Mouse (Mus musculus): Measurements from ENCODE around the gene Sh3rf1. TPM values are rescaled to one million over a fixed set of nuclear protein-coding genes. Genes with fewer than 3 reads are reported as not detected.

Gene Sh3rf1
- total RNA-seq, 2 experiments from 2014 or later = 5.5 to 6.0 TPM

DNA sequence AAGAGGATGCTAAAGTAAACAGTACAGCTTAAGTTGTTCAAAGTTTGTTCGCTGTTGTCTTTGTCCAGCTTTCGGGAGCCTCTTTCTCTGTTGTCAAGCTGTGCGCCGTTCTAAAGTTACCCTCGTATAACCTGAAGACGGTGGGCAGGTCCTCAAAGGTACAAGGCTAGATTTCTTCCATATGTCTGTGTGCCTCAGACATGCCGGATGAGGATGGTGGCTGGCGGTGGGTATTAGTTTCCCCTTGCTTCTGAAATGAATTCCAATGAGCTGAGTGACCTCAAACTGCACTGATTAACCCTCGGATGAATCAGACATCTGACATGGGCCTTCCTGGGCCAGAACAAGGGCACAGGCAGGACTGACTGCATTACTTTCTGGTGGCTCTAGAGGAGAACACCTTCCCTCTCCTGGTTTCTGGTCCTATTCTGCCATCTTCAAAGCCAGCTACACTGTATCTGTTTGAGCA is 86.8 kb downstream of the Sh3rf1 start:
- intact Hi-C loops (cut with DNase I) = loop anchor here (5.0 kb wide), 2 partner anchors 33 to 83 kb away; no protein-coding TSS in a partner anchor
- DNase-seq (ENCODE audit: low spot score) = no peak

DNA sequence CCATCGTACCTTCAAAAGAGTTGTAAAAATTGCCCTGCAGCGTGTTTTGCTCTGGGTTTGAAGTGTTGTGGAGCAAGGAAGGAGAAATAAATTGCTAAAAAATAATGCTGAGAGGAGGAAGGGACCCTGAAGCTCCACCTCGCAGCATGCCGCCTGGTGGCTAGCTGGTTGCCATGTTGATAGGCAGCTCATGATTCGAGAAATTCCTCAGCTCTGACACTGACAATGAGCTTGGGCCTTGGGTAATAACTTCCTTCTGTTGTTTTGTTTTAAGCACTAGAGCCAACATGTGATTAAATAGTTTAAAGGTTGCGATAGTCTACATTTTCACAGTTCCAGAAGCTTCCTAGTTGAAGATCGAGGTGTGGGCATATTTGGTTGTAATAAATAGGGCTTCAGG is 89.3 kb downstream of the Sh3rf1 start:
- intact Hi-C loops (cut with DNase I) = loop anchor here (5.0 kb wide), 2 partner anchors 36 to 86 kb away; no protein-coding TSS in a partner anchor
- no peak for DNase-seq (ENCODE audit: low spot score)

DNA sequence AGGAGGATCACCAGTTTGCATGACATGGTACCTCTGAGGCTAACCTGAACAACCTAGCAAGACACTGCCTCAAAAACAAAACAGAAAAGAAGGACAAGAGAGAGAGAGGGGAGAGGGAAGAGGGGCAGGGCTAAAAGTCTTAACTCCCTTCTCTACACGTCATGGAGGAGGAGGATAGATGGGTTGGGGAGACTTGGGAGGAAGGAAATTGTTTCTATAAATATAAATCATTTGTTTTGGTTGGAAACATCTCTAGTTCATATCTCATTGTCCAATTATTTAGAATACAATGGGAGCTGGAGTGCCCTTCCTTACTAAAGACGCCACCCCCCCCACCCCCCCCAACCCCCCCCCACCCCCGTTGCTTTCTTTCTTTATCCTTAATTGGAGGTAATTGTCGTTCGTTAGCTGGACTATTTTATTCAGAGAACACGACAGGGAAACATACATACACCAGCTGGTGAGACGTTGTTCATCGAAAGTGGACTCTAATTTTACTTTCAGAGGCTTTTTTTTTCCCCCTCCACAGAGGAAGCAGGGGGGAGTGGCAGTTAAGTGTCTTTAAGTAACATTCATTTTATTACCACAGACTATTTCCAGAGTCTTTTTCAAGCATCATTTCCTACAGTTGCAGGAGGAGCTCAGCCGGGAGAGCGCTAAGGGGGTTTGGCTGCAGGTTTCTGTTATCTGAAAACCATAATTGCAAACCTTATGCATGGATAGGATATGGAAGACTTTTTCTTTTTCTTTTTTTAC is 92.5 kb downstream of the Sh3rf1 start:
- intact Hi-C loops (cut with DNase I) = no loop called here
- no peak for DNase-seq (ENCODE audit: low spot score)

DNA sequence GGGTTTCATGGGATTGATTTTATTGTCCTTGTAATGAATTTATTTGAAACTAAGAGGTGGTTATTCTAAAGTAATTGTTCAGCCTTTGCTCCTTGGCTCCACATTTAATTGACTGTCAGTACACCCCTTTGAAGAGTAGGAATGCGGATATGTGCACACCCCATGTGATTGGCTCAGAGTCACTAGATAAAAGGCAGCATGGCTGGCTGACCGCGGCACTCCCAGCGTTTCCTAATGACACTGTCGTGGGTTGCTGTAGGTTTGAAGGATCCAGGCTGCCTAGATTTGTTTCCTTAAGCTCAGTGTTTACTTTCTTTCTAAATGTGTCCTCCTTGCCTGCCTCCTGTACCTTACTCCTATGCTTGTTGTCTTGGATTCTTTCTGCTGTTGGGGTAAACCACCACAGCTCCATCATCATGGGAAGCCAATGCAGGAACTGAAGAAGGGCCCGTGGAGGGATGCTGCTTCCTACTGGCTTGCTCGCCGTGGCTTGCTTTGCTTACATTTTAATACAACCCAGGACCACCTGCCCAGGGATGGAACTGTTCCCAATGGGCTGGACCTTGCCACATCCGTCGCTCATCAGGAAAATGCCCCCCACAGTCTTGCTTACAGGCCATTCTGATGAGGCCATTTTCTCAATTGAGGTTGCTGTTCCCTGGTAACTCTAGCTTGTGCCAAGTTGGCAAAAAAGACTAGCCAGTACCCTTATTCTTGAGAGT is 93.3 kb downstream of the Sh3rf1 start:
- intact Hi-C loops (cut with DNase I) = no loop called here

DNA sequence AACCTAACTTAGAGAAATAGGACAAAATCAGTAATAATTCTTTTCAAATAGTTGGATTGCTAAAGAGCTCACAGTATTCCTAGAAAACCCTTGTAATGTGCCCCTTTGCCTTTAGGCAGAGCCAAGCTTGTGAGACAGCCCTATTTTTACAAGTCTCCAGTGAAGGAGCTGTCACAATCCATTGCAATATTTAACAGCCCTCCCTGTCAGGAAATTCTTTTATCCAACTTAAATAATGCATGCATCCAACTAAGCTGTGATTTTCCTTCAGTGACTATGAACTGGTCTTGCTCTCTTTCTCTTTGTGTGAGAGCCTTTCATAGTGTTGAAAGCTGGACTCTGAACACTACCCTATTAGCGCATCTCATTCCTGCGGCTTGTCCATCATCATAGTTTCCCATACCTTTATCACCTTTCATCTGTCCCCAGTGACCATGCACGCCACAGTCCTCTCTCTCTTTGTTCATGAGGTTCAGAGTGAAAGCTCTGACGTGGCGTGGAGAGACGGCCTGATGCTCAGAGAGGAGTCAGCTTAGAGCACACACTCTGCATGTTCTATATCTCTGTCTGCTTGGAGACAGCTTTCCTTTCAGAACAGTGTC is 94.0 kb downstream of the Sh3rf1 start:
- intact Hi-C loops (cut with DNase I) = no loop called here
- no peak for DNase-seq (ENCODE audit: low spot score)

More for the DNA sequence above, 93.3 kb downstream of the Sh3rf1 start:
- no peak for DNase-seq (ENCODE audit: low spot score)

DNA sequence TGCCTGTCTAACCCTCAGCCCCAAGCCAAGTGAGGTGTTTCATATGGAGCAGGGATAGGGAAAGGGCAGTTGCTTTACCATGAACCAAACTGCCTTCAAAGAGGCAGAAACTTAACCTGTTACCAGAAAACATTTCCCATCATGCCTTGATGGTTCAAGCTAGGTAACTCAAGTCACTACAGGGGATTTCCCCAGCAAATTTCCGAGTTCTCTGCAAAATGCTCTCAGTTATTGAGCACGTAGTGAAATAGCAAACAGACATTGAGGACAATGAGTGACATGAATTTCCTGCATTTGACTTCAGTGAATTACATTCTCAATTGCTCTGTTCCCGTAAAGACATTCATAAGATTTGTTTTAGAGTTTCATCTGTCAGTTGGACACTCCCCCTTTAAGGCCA is 97.5 kb downstream of the Sh3rf1 start:
- DNase-seq (ENCODE audit: low spot score) = no peak
- intact Hi-C loops (cut with DNase I) = no loop called here

DNA sequence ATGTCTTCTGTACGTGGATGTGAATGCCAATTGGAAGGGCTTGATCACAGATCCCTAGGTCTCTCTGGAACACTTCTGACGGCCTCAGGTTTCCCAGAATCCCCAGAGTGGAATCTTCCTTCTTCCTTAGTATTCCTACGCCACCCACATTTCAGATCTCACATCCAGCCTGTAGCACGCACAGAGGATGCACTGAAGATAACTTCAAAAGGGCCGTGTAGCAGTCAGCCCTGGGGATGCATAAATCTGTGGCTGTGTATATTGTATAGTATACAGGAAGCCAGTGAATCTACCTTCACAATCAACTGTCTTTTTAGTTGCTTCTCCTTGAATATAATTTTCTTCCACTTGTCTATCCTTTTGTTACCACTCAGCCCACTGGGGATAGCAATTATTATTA is 98.1 kb downstream of the Sh3rf1 start:
- DNase-seq (ENCODE audit: low spot score) = no peak
- intact Hi-C loops (cut with DNase I) = no loop called here

DNA sequence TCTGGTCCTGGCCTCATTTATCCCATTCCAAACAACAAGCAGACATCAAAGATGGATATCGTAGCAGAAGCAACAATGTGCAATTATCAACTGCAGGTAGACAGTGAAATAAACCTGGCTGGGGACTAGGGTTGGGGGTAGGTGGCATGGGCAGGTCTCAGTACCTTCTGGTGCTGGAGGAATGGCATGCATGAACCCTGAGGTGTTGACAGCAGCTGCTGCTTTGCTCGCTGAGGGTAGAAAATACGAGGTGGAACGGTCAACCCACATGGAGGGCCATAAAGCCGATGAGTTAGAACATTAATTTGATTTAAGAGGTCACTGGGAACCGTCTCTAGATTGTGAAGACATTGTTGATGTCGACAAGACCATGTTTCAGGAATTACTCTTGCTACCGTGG is 98.8 kb downstream of the Sh3rf1 start:
- intact Hi-C loops (cut with DNase I) = no loop called here
- DNase-seq (ENCODE audit: low spot score) = no peak

DNA sequence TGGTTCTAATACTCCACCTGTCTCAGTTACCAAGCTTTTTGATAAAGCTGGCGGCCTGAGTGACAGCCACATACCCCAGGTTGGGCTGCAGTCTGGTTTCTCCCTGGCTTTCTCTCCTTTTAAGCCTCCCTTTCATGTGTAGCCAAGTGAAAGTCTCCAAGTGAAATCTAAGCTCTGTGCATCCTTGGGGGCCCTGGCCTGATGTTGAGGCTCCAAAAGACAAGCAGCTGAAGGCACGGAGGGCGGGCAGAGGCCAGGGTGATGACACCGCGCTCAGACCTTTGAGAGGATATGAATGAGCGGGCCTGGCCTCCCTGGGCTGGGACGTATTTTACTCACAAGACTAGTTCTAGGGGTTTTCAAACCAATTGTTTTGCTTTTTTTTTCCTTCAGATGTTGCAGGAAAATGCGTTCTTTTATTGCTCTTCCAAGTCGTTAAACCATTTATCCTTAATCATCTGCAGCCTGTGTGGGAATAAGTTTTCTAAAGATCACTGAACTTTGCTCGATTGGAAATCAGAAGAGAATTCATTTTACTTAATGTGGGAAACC is 100.8 kb downstream of the Sh3rf1 start:
- intact Hi-C loops (cut with DNase I) = no loop called here
- DNase-seq (ENCODE audit: low spot score) = no peak

DNA sequence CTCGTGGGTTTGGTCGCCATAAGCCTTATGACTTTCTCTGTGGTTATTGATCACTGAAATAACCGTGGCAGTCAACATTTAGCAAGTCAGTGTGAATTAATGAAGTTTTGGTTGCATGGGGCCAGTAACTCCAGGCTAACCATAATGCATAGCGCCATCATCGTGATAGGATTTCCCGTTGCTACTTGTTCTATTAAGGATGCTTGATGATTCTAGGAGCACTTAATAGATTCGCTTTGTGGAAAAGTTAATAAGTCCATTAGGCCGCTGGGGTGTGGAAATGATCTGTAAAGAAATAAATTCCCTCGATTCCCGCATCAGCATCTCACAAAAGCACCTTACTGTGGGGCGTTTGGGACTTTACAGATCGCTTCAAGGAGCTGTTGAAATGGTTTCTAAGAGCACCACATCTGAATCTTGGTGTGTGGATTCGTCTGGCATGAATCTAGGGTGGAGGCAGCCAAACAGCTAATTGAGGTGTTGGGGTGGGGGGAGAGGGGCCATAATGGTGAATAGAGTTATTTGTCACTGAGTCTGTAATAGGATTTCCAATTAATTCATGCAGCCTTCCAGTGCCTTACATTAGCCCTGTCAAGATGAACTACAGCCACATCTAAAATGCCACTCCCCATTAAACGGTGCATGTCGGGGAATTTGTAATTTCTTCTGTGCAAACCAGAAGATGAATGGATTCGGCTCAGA is 101.5 kb downstream of the Sh3rf1 start:
- intact Hi-C loops (cut with DNase I) = no loop called here
- no peak for DNase-seq (ENCODE audit: low spot score)

DNA sequence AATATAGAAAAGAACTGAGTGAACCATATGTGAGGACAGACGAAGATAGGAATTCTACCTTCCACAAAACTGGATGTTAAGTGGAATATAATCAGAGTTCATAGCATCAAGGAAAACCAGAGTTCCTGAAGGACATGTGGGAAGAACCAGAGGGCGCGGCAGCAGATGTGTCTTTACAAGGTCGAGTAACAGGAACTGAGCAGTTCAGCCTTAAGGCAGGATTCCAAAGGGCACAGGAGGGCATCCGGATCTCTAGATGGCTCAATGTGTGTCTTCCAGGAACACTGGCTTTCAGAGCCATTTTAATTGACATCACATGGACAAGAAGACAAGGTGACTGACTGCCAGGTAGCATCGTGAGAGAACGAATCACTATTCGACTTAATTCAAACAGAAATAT is 102.6 kb downstream of the Sh3rf1 start:
- no peak for DNase-seq (ENCODE audit: low spot score)
- intact Hi-C loops (cut with DNase I) = no loop called here

DNA sequence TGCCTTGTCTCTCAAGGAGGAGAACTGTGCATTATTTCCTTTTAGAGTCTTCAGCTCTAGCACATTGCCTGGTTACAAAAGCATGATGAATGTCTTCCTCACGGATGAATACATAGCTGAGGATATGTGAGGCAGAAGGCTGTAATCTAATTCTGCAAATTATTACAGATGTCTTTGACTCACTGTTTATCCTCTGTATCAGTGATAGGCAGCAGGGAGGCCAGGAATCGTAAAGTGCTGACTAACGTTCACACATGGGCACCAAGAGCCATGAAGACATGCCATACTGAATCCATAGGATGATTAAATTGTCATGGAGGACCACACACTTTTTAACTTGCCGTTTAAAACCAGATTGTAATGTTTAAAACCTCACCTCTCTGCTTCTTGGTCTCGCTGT is 103.7 kb downstream of the Sh3rf1 start:
- no peak for DNase-seq (ENCODE audit: low spot score)
- intact Hi-C loops (cut with DNase I) = no loop called here

DNA sequence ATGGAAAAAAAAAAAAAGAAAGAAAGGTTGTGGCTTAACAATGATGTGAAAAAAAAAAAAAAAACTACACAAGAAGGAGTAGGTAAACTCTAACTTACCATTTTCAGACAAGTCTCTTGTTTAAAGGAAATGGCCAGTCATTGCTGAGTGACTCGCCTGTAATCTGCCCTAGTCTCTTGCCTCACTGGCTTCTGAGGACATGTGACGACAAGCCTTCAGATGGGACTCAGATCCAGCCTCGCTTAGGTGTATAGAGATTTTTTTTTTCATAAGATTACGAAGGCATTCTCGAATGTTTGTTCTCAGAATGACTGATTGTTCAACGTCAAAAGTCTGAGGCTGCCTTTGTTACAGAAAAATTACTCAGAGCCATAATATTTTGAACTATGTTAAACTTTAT is 116.0 kb downstream of the Sh3rf1 start:
- intact Hi-C loops (cut with DNase I) = no loop called here
- DNase-seq (ENCODE audit: low spot score) = no peak

DNA sequence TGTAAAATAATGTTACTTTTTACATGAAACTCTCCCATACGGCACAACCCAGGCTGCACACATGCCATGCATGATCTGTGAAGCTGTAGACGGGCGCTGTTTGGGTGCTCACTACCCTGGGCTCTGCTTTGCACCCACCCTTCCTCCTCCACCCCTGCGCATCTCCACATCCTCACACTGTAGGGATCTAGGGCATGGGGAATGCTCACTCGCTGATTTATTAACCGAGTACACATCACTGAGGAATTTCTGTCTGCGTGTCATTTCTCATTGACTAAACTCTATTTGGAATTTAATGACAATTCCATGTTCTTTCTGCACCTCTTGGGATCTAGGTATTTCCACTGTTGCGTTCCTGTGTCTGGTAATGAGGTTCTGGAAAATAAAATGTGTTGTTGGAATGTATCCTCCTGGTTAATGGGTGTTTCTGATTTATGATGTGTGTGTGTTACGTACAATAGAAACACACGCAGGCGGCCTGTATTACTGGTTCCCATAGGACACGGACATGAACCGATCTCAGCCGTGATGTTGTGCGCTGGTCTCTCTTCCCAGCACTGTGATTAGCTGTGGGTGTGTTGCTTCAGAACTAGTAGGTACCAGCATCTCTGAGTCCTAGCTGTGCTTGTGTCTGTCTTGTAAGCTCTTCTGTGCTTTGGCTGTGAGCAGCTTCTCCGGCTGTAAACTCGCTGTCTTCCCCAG is 116.8 kb downstream of the Sh3rf1 start:
- DNase-seq (ENCODE audit: low spot score) = no peak
- intact Hi-C loops (cut with DNase I) = no loop called here

DNA sequence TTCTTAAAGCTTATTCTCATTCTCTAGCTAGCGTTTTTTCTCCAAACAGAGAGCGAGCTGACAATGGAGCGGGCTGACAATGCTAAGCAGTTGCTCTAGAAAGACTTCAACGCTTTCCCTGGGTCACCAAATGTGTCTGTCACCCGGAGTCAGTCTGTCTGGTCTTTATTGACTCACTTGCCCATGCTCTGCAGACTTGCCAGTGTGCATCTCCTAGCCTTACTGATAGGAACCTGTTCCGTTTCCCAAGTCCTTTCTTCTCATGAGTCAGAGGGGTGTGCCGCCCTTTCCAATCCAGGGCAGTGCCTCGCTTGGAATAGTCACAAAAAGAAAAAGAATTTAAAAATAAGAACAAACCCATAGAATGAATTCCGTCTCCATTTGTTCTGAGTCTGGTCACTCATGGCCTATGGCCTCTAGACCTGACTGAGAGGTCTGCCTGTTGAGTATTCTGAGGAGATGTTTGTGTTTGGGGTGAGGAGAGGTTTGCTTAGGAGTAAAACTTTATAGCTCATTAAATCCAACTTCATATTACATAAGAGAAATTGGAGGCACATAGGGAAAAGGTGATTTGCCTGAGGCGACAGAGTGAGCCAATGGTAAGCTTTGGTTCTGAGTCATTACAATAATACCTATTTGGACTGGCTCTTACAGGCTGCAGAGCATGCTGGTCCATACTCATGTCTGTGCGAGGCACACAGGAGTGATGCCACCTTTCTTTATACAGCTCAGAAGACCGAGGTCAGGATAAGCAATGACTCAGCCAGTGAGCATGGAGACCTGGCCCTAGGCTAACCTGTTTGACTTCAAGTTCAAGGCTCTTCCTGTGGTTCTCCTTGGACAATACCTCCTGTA is 118.1 kb downstream of the Sh3rf1 start:
- no peak for DNase-seq (ENCODE audit: low spot score)
- intact Hi-C loops (cut with DNase I) = no loop called here

DNA sequence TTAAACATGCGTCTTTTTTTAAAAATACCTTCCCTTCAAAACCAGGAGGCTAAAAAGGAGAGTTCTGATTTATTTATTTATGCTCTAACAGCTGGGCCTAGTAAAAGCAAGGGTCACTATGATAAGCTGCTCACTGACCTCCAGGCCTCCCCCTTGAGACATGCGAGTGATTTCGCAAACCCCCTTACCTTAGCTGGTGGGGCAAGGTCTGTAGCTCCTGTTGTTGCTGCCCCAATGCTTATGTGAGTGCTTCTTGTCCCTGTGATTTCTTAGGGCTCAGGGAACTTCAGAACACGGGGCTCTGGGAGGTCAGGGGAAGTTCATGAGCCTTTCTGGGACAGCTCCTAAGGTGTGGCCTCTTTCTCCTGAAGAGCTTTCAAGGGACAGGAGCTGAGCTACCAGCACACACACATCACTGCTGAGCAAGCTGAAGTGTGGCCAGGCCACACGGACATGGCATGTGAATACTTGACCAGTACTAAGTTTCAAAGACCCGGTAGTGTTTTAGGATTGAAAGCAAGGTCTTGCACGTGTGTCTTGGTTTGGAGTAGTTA is 118.9 kb downstream of the Sh3rf1 start:
- intact Hi-C loops (cut with DNase I) = no loop called here

DNA sequence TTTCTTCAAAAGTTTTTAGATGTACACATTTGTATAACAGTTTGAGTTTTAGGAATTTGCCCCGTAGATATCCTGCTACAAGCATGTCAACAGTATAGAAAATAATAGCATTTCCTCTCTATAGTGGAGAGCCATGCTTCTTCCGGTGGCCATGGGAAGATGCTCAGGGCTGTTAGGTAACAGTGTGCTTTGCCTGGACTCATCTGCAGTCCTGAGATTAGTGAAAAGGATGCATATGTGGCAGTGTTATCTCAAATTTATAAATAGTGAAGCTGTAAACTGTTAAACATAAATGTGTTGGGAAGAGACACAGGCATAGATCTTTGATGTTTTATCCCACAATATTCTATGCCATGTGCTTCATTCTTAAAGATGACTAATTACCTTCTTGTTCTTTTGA is 120.8 kb downstream of the Sh3rf1 start:
- intact Hi-C loops (cut with DNase I) = no loop called here
- no peak for DNase-seq (ENCODE audit: low spot score)

More for the DNA sequence above, 118.9 kb downstream of the Sh3rf1 start:
- DNase-seq (ENCODE audit: low spot score) = no peak

DNA sequence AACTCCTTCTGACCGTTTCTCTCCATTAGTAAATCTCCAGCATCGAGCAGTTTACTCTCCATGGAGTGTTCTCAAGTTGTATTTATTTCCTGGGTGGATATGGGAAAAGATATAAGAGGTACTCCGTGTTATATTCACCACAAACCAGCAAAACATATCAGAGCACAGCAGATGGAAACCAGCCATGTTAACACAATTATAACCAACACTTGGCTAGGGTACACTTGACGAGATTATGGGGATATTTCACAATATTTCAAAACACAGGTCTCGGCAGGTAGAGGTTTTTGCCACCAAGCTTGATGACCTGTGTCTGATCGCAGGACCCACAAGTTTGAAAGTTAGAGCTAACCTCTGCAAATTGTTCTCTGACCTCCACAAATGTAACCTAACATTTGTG is 123.3 kb downstream of the Sh3rf1 start:
- intact Hi-C loops (cut with DNase I) = no loop called here
- DNase-seq (ENCODE audit: low spot score) = no peak
